Mouse (Mus musculus) heart, adult 11 months (tissue): ENCODE data around the gene Fpr2.
"Not testable (repeated sequence)": the region's sequence is repeated elsewhere in the genome, so short reads cannot be mapped to it uniquely, and the experiment has no call there.

Experiments
- DNase-seq: peaks from one replicate; pipeline ENCODE4 v3.0.0; 2022

Gene Fpr2

GRCm38 (mm10) chr17:17883840-17884239, 3.8 kb upstream of the Fpr2 start, which contains the start of gene Fpr1:
Gene Fpr1, minus strand, starts transcription at chr17:17883940.
- peak; percentile 15 for DNase-seq

GRCm38 (mm10) chr17:17889732-17890425, 2.3 kb downstream of the Fpr2 start:
- peak; percentile 15 for DNase-seq

- DNase-seq: no peak
Observed at GRCm38 (mm10) chr17:17896039-17896438, 8.4 kb downstream of the Fpr2 start.

- no peak for DNase-seq
Observed at GRCm38 (mm10) chr17:17899268-17899667, 11.6 kb downstream of the Fpr2 start.

- peak; percentile 91 for DNase-seq
Observed at GRCm38 (mm10) chr17:17900768-17901167, 13.1 kb downstream of the Fpr2 start.

GRCm38 (mm10) chr17:17909636-17910421, 22.2 kb downstream of the Fpr2 start:
- peak; percentile 99 for DNase-seq

- DNase-seq: not testable (repeated sequence)
Observed at GRCm38 (mm10) chr17:17912618-17913017, 25.0 kb downstream of the Fpr2 start.

GRCm38 (mm10) chr17:17917376-17917775, 29.8 kb downstream of the Fpr2 start:
- no peak for DNase-seq

- no peak for DNase-seq
Observed at GRCm38 (mm10) chr17:17917782-17918181, 30.2 kb downstream of the Fpr2 start.
